Mouse (Mus musculus) left cerebral cortex, adult 2 months (tissue): ENCODE data around the gene Actl9. TPM values are rescaled to one million over a fixed set of nuclear protein-coding genes. Genes with fewer than 3 reads are reported as not detected.

Experiments
- DNase-seq, 2 experiments: peaks; one replicate each; pipeline ENCODE4 v3.0.0; 2021 to 2022; ENCODE audit warnings: low spot score in 2 of 2, mixed read lengths in 1 of 2; ENCODE audit errors: extremely low spot score in 1 of 2
- H3K27ac ChIP-seq: fragments of 200-600 bp; 2 replicates; pipeline ENCODE4 v1.8.1; 2022
- H3K4me3 ChIP-seq: fragments of 200-600 bp; 2 replicates; pipeline ENCODE4 v1.8.1; 2022
- CTCF ChIP-seq: fragments of 200-600 bp; IDR thresholded peaks from 2 replicates; pipeline ENCODE4 v1.8.1; 2022; ENCODE audit warnings: antibody characterized with exemption, mild to moderate bottlenecking, moderate library complexity
- intact Hi-C: fragments of 180-260 bp; cut with DNase I; formaldehyde crosslinking; loops from one replicate; pipeline ENCODE4 v1.15.1; 2025
- long read RNA-seq, 2 experiments: library from polyadenylated mRNA; stranded (forward); transcript quantifications; one replicate each; pipeline ENCODE4 v2.0.0; 2021; ENCODE audit warnings: borderline mapping rate in 2 of 2
- total RNA-seq, 2 experiments: library from RNA; stranded (reverse); gene quantifications; 2 replicates each; pipeline ENCODE4 v1.2.3; 2021

Actl9 gene
- total RNA-seq = not detected
- long read RNA-seq, experiment 1 = 0 reads
- long read RNA-seq, experiment 2 = 0 reads

GRCm38 (mm10) chr17:33432019-33432946 is at the start of gene Actl9:
Gene Actl9 (plus strand): TSS chr17:33432896.
- intact Hi-C loops = no loop called here
- no peak for TF ChIP-seq CTCF
- DNase-seq = no peak
- H3K27ac ChIP-seq = no peak within 1 kb of the TSS
- no peak within 1 kb of the TSS for H3K4me3 ChIP-seq

GRCm38 (mm10) chr17:33385705-33386104 is 47.0 kb upstream of the Actl9 start:
- Histone ChIP-seq H3K4me3 (no peak overlapping the region), H3K27ac (no peak overlapping the region)
- TF ChIP-seq CTCF = no peak
- DNase-seq = peak in 1 of 2 experiments; percentile 12
- intact Hi-C loops = no loop called here

- no peak overlapping the region for H3K4me3 ChIP-seq
- no peak for TF ChIP-seq CTCF
- intact Hi-C loops = loop anchor here (10.0 kb wide), 2 partner anchors 307 to 503 kb away; partner anchors contain the start of genes Kifc1 and Zfp563
- no peak overlapping the region for H3K27ac ChIP-seq
- DNase-seq = no peak
Observed at GRCm38 (mm10) chr17:33392271-33392670, 40.4 kb upstream of the Actl9 start.

- Histone ChIP-seq H3K27ac (peak within 1 kb of the TSS; percentile 89), H3K4me3 (peak within 1 kb of the TSS; percentile 55)
- peak; percentile 81 to 89 for DNase-seq
- TF ChIP-seq CTCF = no peak; the same call in 1 of the 2 replicates
- intact Hi-C loops = loop anchor here (1.0 to 10.0 kb wide), 3 partner anchors 36 to 500 kb away; partner anchors contain the start of genes Kifc1, Zfp563 and Zfp81
Observed at GRCm38 (mm10) chr17:33394182-33395034, 38.3 kb upstream of the Actl9 start, which contains the start of gene Zfp101. Gene Zfp101 (minus strand): TSS chr17:33394641.

GRCm38 (mm10) chr17:33439148-33439547 is 6.5 kb downstream of the Actl9 start:
- no peak overlapping the region for H3K27ac ChIP-seq
- peak; percentile 58 to 70 for DNase-seq

GRCm38 (mm10) chr17:33439922-33440321 is 7.2 kb downstream of the Actl9 start:
- intact Hi-C loops = loop anchor here (1.0 to 5.0 kb wide), 3 partner anchors 99 to 372 kb away; partner anchors contain the start of genes Kank3 and Zfp414
- no peak for TF ChIP-seq CTCF
- H3K27ac ChIP-seq = no peak overlapping the region
- H3K4me3 ChIP-seq = no peak overlapping the region
- DNase-seq = no peak

More at GRCm38 (mm10) chr17:33439148-33439547, 6.5 kb downstream of the Actl9 start:
- no peak overlapping the region for H3K4me3 ChIP-seq
- TF ChIP-seq CTCF = peak; percentile 78
- intact Hi-C loops = loop anchor here (1.0 to 5.0 kb wide), 2 partner anchors 100 to 373 kb away; partner anchors contain the start of gene Kank3

GRCm38 (mm10) chr17:33441159-33441558 is 8.5 kb downstream of the Actl9 start:
- intact Hi-C loops = loop anchor here (5.0 kb wide), 1 partner anchor 186 kb away; the partner anchor contains the start of gene Zfp414
- TF ChIP-seq CTCF = no peak
- Histone ChIP-seq H3K4me3 (no peak overlapping the region), H3K27ac (no peak overlapping the region)
- DNase-seq = no peak

GRCm38 (mm10) chr17:33456631-33457030 is 23.9 kb downstream of the Actl9 start:
- TF ChIP-seq CTCF = no peak
- no peak overlapping the region for H3K4me3 ChIP-seq

GRCm38 (mm10) chr17:33471206-33471605 is 38.5 kb downstream of the Actl9 start:
- TF ChIP-seq CTCF = no peak
- intact Hi-C loops = no loop called here
- H3K27ac ChIP-seq = no peak overlapping the region
- H3K4me3 ChIP-seq = no peak overlapping the region
- no peak for DNase-seq

More at GRCm38 (mm10) chr17:33456631-33457030, 23.9 kb downstream of the Actl9 start:
- intact Hi-C loops = no loop called here
- no peak for DNase-seq
- no peak overlapping the region for H3K27ac ChIP-seq

Other genes starting within 250 kb of the Actl9 start
- gene Olfr239, start 241.6 kb upstream of the Actl9 start, total RNA-seq = not detected
- 1 to 10 TPM; 1.1 to 1.7 TPM for gene Olfr1564, start 211.2 kb upstream of the Actl9 start, total RNA-seq
- 10 to 100 TPM; 11.8 to 13.6 TPM for gene Zfp955a, start 177.8 kb upstream of the Actl9 start, total RNA-seq
- under 1 TPM in 1 of 2 experiments, not detected in 1; 0.07 TPM for gene Olfr63, start 168.2 kb upstream of the Actl9 start, total RNA-seq
- gene Zfp955b, start 143.4 kb upstream of the Actl9 start, total RNA-seq = 10 to 100 TPM; 27.9 to 35.3 TPM
- gene Zfp81, start 74.0 kb upstream of the Actl9 start, total RNA-seq = 10 to 100 TPM; 17.8 to 18.1 TPM
- gene Zfp101, start 38.3 kb upstream of the Actl9 start, total RNA-seq = 10 to 100 TPM; 13.1 to 15.1 TPM
- gene Adamts10, start 91.3 kb downstream of the Actl9 start, total RNA-seq = 10 to 100 TPM; 27.3 to 32.9 TPM
- 1 to 10 TPM; 2.2 to 2.3 TPM for gene Myo1f, start 122.8 kb downstream of the Actl9 start, total RNA-seq
- 10 to 100 TPM; 41.5 to 45.3 TPM for gene Zfp414, start 196.2 kb downstream of the Actl9 start, total RNA-seq
- under 1 TPM; 0.26 to 0.34 TPM for gene Pram1, start 205.2 kb downstream of the Actl9 start, total RNA-seq